Mouse (Mus musculus) kidney, adult 2 months (tissue): ENCODE data around the gene Hsf4.
A peak's percentile ranks its signal among the peaks of the same experiment; 100 is the strongest.

Experiments
- CTCF ChIP-seq: fragments of 200-500 bp; conservative IDR thresholded peaks from 2 replicates; pipeline ENCODE4 v1.5.1; 2011; ENCODE audit warnings: low read depth, mild to moderate bottlenecking, control low read depth, low read length, moderate library complexity, mixed read lengths; ENCODE audit not compliant: insufficient read depth, insufficient read length
- POLR2A ChIP-seq: fragments of 200-500 bp; IDR thresholded peaks from one replicate; pipeline ENCODE4 v1.6.1; 2011; ENCODE audit warnings: low read depth, low read length, control low read depth

DNA sequence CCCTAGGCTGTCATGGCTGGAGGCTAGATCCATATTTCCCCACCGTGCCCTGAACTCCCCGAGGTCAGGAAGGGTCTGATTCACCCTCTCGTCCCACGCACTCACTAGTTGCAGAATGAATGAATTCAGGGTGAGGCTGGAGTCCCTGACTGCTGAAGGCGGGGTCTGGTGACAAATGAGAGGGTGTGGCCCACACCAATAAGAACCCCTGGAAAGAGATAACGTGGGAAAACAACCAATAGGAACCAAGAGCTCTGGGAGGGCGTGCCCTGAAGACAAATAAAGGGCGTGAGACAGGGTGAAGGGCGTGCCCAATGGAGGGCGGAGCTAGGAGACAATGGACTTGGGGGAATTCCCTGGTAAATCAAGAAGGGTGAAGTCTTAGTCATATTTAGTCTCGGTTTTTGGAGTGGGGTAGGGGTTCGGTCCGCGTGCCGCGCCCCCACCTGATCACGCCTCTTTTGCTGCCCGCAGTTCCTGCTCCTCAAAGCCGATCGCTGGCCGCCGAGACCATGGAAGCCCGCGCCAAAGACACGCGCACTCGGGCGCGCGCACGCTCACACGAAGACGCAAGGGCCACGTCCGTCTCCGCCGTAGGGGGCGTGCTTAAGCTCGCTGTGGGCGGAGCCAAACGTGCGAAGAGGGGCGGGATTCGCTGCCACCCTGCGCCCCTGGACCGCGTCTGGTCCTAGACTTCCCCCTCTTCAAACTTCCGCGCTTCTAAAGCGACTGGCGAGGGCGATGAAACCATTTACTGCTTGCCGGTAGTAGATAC is 19.5 kb downstream of the Hsf4 start:
- TF ChIP-seq CTCF (no peak), POLR2A (peak; percentile 18)
